Mouse (Mus musculus) midbrain, embryonic 16.5 days (tissue): ENCODE results near the gene Khdrbs1. TPM values are rescaled to one million over a fixed set of nuclear protein-coding genes. Genes with fewer than 3 reads are reported as not detected.

Source experiments
- ATAC-seq: fragments of 200-750 bp; cut with Nextera tagmentation; 2 replicates; pipeline ENCODE4 v1.8.0; 2017; ENCODE audit warnings: moderate TSS enrichment
- H3K27ac ChIP-seq: fragments of 300-500 bp; sonication (generic); 2 replicates; pipeline ENCODE4 v1.5.1; 2014; ENCODE audit warnings: mild to moderate bottlenecking, low read length, mixed read lengths
- H3K27me3 ChIP-seq: fragments of 300-500 bp; sonication (generic); 2 replicates; pipeline ENCODE4 v1.6.1; 2014; ENCODE audit warnings: low read depth, low read length, mixed read lengths; ENCODE audit not compliant: control insufficient read depth, insufficient read depth
- H3K36me3 ChIP-seq: fragments of 300-500 bp; sonication (generic); 2 replicates; pipeline ENCODE4 v1.6.1; 2014; ENCODE audit warnings: mild to moderate bottlenecking, low read length, moderate library complexity, mixed read lengths; ENCODE audit not compliant: control insufficient read depth, insufficient read depth
- H3K4me1 ChIP-seq: fragments of 300-500 bp; sonication (generic); 2 replicates; pipeline ENCODE4 v1.6.1; 2014; ENCODE audit warnings: mild to moderate bottlenecking, low read length, mixed read lengths; ENCODE audit not compliant: control insufficient read depth, insufficient read depth
- H3K4me2 ChIP-seq: fragments of 300-500 bp; sonication (generic); 2 replicates; pipeline ENCODE4 v1.6.1; 2014; ENCODE audit warnings: mild to moderate bottlenecking, low read length, mixed read lengths
- H3K4me3 ChIP-seq: fragments of 300-500 bp; sonication (generic); 2 replicates; pipeline ENCODE4 v1.5.1; 2014; ENCODE audit warnings: low read depth, mild to moderate bottlenecking, low read length, moderate library complexity, mixed read lengths
- H3K9ac ChIP-seq: fragments of 300-500 bp; sonication (generic); 2 replicates; pipeline ENCODE4 v1.6.1; 2014; ENCODE audit warnings: low read depth, low read length, mixed read lengths
- H3K9me3 ChIP-seq: fragments of 300-500 bp; sonication (generic); replicated peaks from 2 replicates; pipeline ENCODE4 v1.6.1; 2014; ENCODE audit warnings: mild to moderate bottlenecking, low read length, mixed read lengths; ENCODE audit not compliant: control insufficient read depth, poor library complexity, severe bottlenecking
- WGBS: fragments of 180-500 bp; shearing (Covaris S2); extraction: QIAGEN DNeasy Blood & Tissue Kit; methylation state at CpG from one replicate; pipeline ENCODE4 v1.1.7; 2014; 5-methylcytosine and 5-hydroxymethylcytosine counted together
- polyA plus RNA-seq: library from polyadenylated mRNA; unstranded; fragments of >200 nt; fragmentation: Nextera tagmentation; extraction: Ambion mirVana; gene quantifications from 2 replicates; pipeline ENCODE4 v1.2.1, GENCODE M21; 2015

Khdrbs1 gene
- polyA plus RNA-seq, 1 experiment from 2014 or later = 116 TPM

DNA sequence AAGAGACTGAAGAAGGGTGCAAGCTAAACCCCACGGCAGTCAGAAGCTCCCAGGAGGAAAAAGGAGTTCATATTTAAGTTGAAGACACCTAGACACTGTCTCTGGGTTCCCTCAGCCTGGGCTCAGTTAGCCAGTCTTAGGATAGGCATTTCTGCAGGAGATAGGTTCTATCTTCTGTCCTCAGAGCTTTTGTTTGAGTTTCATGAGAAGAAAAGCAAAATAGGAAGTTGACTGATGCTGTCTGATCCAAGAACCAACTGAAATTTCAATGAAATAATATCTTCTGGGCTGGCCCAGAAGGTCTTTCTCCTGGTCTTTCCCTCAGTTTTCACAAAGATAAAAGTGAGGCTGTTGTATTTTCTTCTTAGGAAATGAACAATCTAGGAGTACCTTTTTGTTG is 13.4 kb upstream of the Khdrbs1 start:
- H3K36me3 ChIP-seq = no peaks in the 10 kb centered on the region
- H3K4me1 ChIP-seq = no peaks in the 10 kb centered on the region
- 83% methylated on average over 1 of the region's 1 CpGs for WGBS
- H3K27ac ChIP-seq = no peak overlapping the region
- no peak overlapping the region for H3K9ac ChIP-seq
- no peak overlapping the region for H3K4me2 ChIP-seq
- H3K4me3 ChIP-seq = no peak overlapping the region
- no peaks in the 10 kb centered on the region; the same call in 1 of the 2 replicates for H3K27me3 ChIP-seq
- ATAC-seq = no peak
- H3K9me3 ChIP-seq = no peaks in the 10 kb centered on the region

DNA sequence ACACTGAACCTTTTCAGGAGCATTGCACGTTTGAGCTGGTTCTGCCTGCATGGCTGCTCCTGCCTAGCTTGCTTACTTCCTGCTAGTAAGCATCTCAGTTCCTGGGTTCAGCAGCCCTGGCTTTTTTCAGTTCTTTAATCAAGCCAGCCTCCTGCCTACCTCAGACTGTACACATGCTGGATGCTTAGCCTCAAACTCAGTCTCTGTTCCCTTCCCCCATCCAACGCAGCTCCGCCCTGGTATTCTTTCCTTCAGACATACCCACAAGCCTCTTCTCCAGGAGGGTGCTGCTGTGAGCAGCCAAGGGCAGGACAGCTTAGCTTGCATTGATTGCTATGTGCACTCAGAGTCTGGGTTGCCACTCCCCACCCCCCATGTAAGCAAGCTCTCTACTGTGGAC is 12.6 kb upstream of the Khdrbs1 start:
- Histone ChIP-seq H3K9ac (no peak overlapping the region), H3K27ac (no peak overlapping the region), H3K27me3 (no peaks in the 10 kb centered on the region; the same call in 1 of the 2 replicates), H3K9me3 (no peaks in the 10 kb centered on the region), H3K36me3 (no peaks in the 10 kb centered on the region), H3K4me2 (no peak overlapping the region), H3K4me3 (no peak overlapping the region), H3K4me1 (no peaks in the 10 kb centered on the region)
- ATAC-seq = no peak
- 69% methylated on average over 3 of the region's 3 CpGs for WGBS

DNA sequence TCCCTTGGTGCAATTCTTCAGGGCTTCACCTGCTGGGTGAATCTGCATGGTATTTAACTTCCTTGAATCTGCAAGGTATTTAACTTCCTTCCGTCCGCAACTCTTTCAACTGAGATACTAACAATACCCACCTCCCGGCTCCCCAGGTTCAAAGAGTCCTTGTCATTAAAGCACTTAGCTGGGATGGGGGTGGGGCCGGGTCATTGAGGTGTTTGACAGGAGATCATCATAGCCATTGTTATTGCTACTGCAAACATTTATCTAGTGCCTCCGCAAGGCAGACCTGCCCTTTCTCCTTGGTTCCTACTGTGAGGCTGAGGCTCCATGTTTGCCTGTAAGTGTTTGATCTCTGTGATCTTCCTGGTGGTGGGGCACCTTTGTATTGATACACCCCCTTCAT is 8.3 kb upstream of the Khdrbs1 start:
- no peaks in the 10 kb centered on the region for H3K9me3 ChIP-seq
- no peaks in the 10 kb centered on the region for H3K36me3 ChIP-seq
- WGBS = 12% methylated on average over 5 of the region's 5 CpGs
- no peak overlapping the region for H3K9ac ChIP-seq
- H3K4me3 ChIP-seq = no peak overlapping the region
- no peaks in the 10 kb centered on the region for H3K4me1 ChIP-seq
- H3K4me2 ChIP-seq = no peak overlapping the region
- ATAC-seq = no peak
- no peaks in the 10 kb centered on the region; the same call in 1 of the 2 replicates for H3K27me3 ChIP-seq
- no peak overlapping the region for H3K27ac ChIP-seq

DNA sequence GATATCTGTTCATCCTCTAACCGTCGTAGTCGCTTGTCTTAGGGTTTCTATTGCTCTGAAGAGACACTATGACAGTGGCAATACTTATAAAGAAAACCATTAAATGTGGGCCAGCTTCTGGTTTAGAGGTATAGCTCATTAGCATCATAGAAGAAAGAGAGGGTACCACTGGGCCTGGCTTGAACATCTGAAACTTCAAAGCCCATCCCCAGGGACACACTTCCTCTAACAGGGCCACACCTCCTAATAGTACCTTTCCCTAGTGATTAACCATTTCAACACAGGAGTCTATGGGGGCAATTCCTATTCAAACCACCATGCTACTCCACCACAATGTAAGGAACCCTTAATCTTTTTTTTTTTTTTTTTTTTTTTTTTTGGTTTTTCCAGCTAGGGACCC is 4.5 kb upstream of the Khdrbs1 start:
- Histone ChIP-seq H3K9me3 (no peaks in the 10 kb centered on the region), H3K4me1 (peaks cover 7% of the 10 kb centered on the region), H3K36me3 (no peaks in the 10 kb centered on the region), H3K9ac (no peak overlapping the region), H3K27me3 (no peaks in the 10 kb centered on the region), H3K4me2 (no peak overlapping the region), H3K27ac (no peak overlapping the region), H3K4me3 (no peak overlapping the region)
- no peak for ATAC-seq
- 78% methylated on average over 3 of the region's 3 CpGs for WGBS

DNA sequence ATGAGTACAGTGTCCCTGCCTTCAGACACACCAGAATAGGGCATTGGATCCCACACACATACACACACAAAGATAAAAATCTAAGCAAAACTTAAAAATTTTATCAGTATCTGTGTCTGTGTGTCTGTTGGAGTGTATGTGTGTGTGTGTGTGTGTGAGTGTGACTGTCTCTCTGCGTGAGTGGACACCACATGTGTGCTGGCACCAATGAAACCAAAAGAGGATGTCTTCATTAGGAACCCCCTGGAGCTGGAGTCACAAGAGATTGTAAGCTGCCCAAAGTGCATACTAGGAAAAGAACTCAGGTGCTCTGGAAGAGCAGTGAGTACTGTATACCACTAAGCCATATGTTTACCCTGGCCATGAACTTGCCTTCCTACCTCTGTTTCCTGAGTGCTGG is 4.0 kb upstream of the Khdrbs1 start:
- 68% methylated on average over 1 of the region's 1 CpGs for WGBS
- Histone ChIP-seq H3K36me3 (no peaks in the 10 kb centered on the region), H3K4me1 (peaks cover 7% of the 10 kb centered on the region), H3K27ac (no peak overlapping the region), H3K9me3 (no peaks in the 10 kb centered on the region), H3K4me3 (no peak overlapping the region), H3K9ac (no peak overlapping the region), H3K27me3 (no peaks in the 10 kb centered on the region), H3K4me2 (no peak overlapping the region)
- no peak for ATAC-seq

DNA sequence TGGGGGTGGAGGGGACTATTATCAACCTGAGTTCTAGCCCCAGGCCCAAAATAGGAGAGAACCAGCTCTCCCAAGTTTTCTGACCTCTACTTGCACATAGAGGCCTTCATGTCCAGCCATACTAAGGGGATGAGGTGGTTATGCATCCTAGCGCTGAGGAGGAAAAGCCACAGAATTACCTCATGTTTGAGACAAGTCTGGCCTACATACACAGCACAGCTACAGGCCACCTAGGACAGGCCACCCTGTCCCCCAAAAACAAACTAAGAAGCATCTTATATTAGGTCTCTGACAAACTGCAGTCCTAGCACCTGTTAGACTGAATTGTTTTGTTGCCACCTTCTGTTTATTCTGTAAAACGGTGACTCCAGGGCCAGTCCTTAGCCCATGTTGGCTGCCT is 1.4 kb upstream of the Khdrbs1 start:
- 40% methylated on average over 2 of the region's 2 CpGs for WGBS
- Histone ChIP-seq H3K36me3 (no peaks in the 10 kb centered on the region), H3K27ac (peak overlapping the region; percentile 99)

DNA sequence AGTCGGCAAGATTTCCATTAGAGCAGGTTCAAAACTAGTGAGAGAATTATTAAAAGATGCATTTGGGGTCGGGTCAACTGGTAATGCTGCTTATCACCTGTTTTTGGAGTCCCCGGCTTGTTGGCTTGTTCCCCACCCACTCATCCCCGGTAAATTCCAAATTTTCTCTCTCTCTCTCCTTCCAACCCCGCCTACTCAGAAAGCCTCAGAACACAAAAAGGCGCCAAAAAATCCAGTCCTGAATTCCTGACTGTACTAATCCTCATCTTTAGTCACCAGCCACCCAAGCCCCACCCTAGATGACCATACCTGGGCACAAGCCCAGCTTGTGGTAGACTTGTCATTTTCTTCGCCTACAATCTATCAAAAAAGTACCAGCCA is 897 bp upstream of the Khdrbs1 start:
- H3K27me3 ChIP-seq = no peaks in the 10 kb centered on the region
- WGBS = 5% methylated on average over 7 of the region's 7 CpGs

More for the DNA sequence above, 1.4 kb upstream of the Khdrbs1 start:
- Histone ChIP-seq H3K27me3 (no peaks in the 10 kb centered on the region), H3K9ac (peak overlapping the region; percentile 94), H3K9me3 (no peaks in the 10 kb centered on the region), H3K4me2 (peak overlapping the region; percentile 53), H3K4me3 (peak overlapping the region; percentile 99), H3K4me1 (peaks cover 24% of the 10 kb centered on the region)
- ATAC-seq = no peak

DNA sequence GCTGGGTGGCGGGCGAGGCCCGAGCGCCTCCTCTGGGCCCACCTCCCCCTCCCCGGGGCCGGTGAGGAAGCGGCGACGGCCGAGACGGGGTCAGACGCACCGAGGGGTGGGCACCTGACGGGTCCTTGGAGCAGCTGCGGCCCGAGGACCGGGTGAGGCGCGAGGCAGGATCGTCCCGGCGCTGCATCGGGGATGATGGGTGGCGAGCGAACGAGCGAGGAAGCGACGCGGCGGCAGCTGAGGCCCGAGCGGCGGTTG is 200 bp downstream of the Khdrbs1 start:
- Histone ChIP-seq H3K9ac (peak overlapping the region; percentile 99), H3K4me1 (peaks cover 28% of the 10 kb centered on the region), H3K27me3 (no peaks in the 10 kb centered on the region), H3K27ac (peak overlapping the region; percentile 99), H3K4me2 (peak overlapping the region; percentile 63), H3K9me3 (no peaks in the 10 kb centered on the region), H3K4me3 (peak overlapping the region; percentile 99), H3K36me3 (no peaks in the 10 kb centered on the region)
- peak; percentile 79 for ATAC-seq
- 0% methylated on average over 28 of the region's 34 CpGs for WGBS

More for the DNA sequence above, 897 bp upstream of the Khdrbs1 start:
- peak overlapping the region; percentile 99 for H3K27ac ChIP-seq
- peak overlapping the region; percentile 94 for H3K9ac ChIP-seq
- peak overlapping the region; percentile 53 for H3K4me2 ChIP-seq
- H3K36me3 ChIP-seq = no peaks in the 10 kb centered on the region
- ATAC-seq = no peak
- H3K4me1 ChIP-seq = peaks cover 27% of the 10 kb centered on the region
- no peaks in the 10 kb centered on the region for H3K9me3 ChIP-seq
- peak overlapping the region; percentile 99 for H3K4me3 ChIP-seq

DNA sequence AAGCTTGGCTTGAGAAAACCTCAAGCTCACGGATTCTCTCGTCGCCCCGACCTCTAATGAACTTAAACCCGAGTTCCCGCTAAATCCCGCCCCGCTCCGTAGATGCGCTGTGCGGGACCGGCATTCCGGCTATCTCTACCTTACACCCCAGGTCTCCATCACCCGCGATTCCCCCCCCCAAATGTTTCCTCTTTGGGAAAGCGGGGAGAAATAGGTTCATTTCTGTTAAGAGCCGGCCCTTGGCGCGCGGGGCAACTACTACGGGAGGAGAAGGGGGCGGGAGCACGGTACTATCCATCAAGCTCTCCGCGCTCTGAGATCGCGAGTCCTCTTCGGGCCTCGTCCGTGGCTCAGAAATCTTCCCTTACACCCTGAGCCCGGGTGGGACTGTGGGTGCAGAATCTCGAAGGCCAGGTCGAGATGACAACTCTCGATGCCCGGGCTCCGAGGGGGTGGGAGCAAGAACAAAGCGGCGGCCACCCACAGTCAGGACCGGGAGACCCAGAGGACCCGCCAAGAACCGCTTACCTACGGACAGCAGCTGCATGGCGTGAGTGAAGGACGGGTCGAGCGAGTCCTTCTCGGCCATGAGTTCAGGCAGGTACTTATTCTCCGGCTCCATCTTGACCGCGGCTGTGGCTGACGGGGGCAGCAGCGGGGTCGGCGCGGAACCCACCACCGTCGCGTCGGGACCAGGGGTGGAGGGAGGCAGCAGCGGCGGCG is 691 bp downstream of the Khdrbs1 start:
- H3K36me3 ChIP-seq = no peaks in the 10 kb centered on the region
- H3K27me3 ChIP-seq = no peaks in the 10 kb centered on the region
- under 1% methylated on average over 62 of the region's 62 CpGs for whole genome bisulfite sequencing
- no peaks in the 10 kb centered on the region for H3K9me3 ChIP-seq
- peak overlapping the region; percentile 99 for H3K27ac ChIP-seq
- peak overlapping the region; percentile 99 for H3K9ac ChIP-seq
- peak overlapping the region; percentile 63 for H3K4me2 ChIP-seq
- H3K4me3 ChIP-seq = peak overlapping the region; percentile 99
- ATAC-seq = peak; percentile 37
- H3K4me1 ChIP-seq = peaks cover 28% of the 10 kb centered on the region
